Mouse (Mus musculus) liver, adult 2 months (tissue): ENCODE results near the gene Tmem171.

ENCODE experiments used
- CTCF ChIP-seq: fragments of 200-500 bp; IDR thresholded peaks from 2 replicates; pipeline ENCODE4 v1.5.1; 2011; ENCODE audit warnings: low read depth, low read length, control low read depth
- POLR2A ChIP-seq: fragments of 200-500 bp; IDR thresholded peaks from 2 replicates; pipeline ENCODE4 v1.6.1; 2011; ENCODE audit warnings: low read length, control low read depth; ENCODE audit not compliant: insufficient read depth; ENCODE audit errors: extremely low read depth

- TF ChIP-seq POLR2A (no peak), CTCF (no peak)
Observed at GRCm38 (mm10) chr13:98700661-98701308, 6.2 kb upstream of the Tmem171 start.
